Mouse (Mus musculus) MEL (cell line): ENCODE measurements around the gene Limch1.

ENCODE experiments used
- CTCF ChIP-seq, 3 experiments: IDR thresholded peaks in 2 of 3; conservative IDR thresholded peaks in 1 of 3; 2 replicates each; pipeline ENCODE4 v1.5.1; 2011 to 2012; ENCODE audit warnings: low read length in 3 of 3, low read depth in 2 of 3, mild to moderate bottlenecking in 2 of 3, improper control_type of control experiment in 1 of 3, inconsistent platforms in 1 of 3, mixed read lengths in 1 of 3, moderate library complexity in 1 of 3; ENCODE audit not compliant: control insufficient read depth in 1 of 3, insufficient read depth in 1 of 3, poor library complexity in 1 of 3, severe bottlenecking in 1 of 3
- JUND ChIP-seq: IDR thresholded peaks from 2 replicates; pipeline ENCODE4 v1.6.1; 2011; ENCODE audit warnings: low read depth, mild to moderate bottlenecking, improper control_type of control experiment, low read length
- POLR2A ChIP-seq, 2 experiments: IDR thresholded peaks; 2 replicates each; pipeline ENCODE4 v1.6.1; 2011 to 2012; ENCODE audit warnings: low read length in 2 of 2, mild to moderate bottlenecking in 2 of 2, control low read depth in 1 of 2, improper control_type of control experiment in 1 of 2, low read depth in 1 of 2, moderate library complexity in 1 of 2; ENCODE audit not compliant: control insufficient read depth in 1 of 2, insufficient read depth in 1 of 2, poor library complexity in 1 of 2
- RAD21 ChIP-seq: IDR thresholded peaks from 2 replicates; pipeline ENCODE4 v1.6.1; 2011; ENCODE audit warnings: mild to moderate bottlenecking, low read depth, low read length, improper control_type of control experiment

- no peak for TF ChIP-seq POLR2A (IDR thresholded peaks at IDR 0.05; ENCODE audit: control insufficient read depth in 1 of 2, insufficient read depth in 1 of 2, low read depth in 1 of 2, low read length in 2 of 2, poor library complexity in 1 of 2)
- no peak for TF ChIP-seq CTCF (IDR thresholded peaks at IDR 0.05 in 2 of 3, conservative IDR thresholded peaks at IDR 0.05 in 1 of 3; ENCODE audit: control insufficient read depth in 1 of 3, insufficient read depth in 1 of 3, low read depth in 2 of 3, low read length in 3 of 3, poor library complexity in 1 of 3, severe bottlenecking in 1 of 3)
- no peak for TF ChIP-seq RAD21
- no peak for TF ChIP-seq JUND
These were observed 27.2 kb upstream of the Limch1 start for GRCm38 (mm10) chr5:66718413-66718812.
